Comparison of ENCODE assay signal across 28 mouse cellular contexts in the genomic region with DNA sequence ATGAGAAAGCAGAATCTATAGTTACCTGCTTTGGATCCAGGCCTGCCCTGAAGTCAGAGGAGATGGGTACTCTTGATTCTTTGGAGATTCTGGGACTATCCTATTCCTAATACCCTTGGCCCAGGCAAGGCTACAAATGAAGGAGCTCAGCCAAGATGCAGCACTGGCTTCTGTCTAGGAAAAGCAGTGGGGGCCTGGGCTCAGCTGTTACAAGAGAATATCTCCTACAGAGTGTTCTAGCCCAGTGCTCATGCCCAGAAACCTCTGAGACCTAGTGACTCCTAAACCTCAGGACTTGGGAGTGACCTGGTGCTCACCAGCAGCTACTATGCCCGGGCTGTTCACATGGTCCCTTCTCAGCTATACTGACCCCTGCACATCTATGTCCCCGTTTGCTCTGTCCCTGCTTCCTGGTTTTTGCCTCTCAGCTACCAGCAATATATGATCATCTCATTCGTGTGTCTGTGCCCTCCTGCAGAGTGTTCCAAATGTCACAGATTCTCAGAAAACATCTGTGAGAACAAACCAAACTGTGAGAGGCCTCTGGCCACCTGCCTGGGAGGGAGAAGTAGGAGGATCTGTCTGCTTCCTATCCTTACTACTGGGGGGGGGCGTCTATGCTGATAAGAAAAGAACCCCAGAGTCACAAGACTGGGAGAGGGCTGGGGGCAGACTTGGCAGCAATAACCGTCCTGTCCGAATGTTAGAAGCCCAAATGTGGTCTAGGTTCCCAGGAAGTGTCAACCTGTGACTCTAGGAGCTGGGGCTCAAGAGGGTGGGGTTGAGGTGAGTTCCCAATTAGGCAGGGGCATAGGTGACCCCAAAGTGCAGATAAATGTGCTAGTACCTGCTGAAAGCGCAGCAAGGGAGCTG. TPM values are rescaled to one million over a fixed set of nuclear protein-coding genes. Genes with fewer than 3 reads are reported as not detected.
DNase-seq lines count a peak whose midpoint lies in the region; ATAC-seq lines count a peak whose summit lies in the region.
"Had no signal": no experiment of that assay in that cellular context is flagged by ENCODE, and none has a peak within 500 bp of the region (broad histone marks: within the 10 kb centered on the region; RNA-seq: fewer than 3 reads in every experiment).

No protein-coding gene starts in this region.

- H3K9ac ChIP-seq in hindbrain, embryonic 14.5 days, result no peak overlapping the region
- H3K9ac ChIP-seq in hindbrain, embryonic 16.5 days (ENCODE audit: low read depth, low read length), result no peak overlapping the region
- H3K9ac ChIP-seq: forebrain, embryonic 15.5 days; heart, embryonic 12.5 days; limb, embryonic 12.5 days; liver, embryonic 15.5 days; lung, embryonic 14.5 days; midbrain, embryonic 15.5 days had no signal

- H3K4me3 ChIP-seq in hindbrain, embryonic 14.5 days (replicated peaks; ENCODE audit: low read length), result no peak overlapping the region
- no peak overlapping the region for H3K4me3 ChIP-seq in hindbrain, embryonic 10.5 days
- no peak overlapping the region for H3K4me3 ChIP-seq in hindbrain, embryonic 16.5 days (ENCODE audit: low read length)
- H3K4me3 ChIP-seq in embryonic facial prominence, embryonic 10.5 days, result no peak overlapping the region
- H3K4me3 ChIP-seq: forebrain, embryonic 15.5 days; heart, embryonic 12.5 days; limb, embryonic 12.5 days; liver, embryonic 15.5 days; midbrain, embryonic 15.5 days had no signal

- H3K4me2 ChIP-seq in hindbrain, embryonic 14.5 days (replicated peaks), result no peak overlapping the region
- no peak overlapping the region for H3K4me2 ChIP-seq in hindbrain, embryonic 16.5 days (ENCODE audit: low read length)
- H3K4me2 ChIP-seq: forebrain, embryonic 15.5 days; heart, embryonic 12.5 days; limb, embryonic 12.5 days; liver, embryonic 15.5 days; lung, embryonic 14.5 days; midbrain, embryonic 15.5 days had no signal

- peak overlapping the region; percentile 12; the same call in 1 of the 2 replicates for H3K27ac ChIP-seq in hindbrain, embryonic 14.5 days
- H3K27ac ChIP-seq in hindbrain, embryonic 10.5 days, result no peak overlapping the region
- peak overlapping the region; percentile 26; the same call in 1 of the 2 replicates for H3K27ac ChIP-seq in hindbrain, embryonic 16.5 days (ENCODE audit: low read depth, low read length)
- no peak overlapping the region for H3K27ac ChIP-seq in embryonic facial prominence, embryonic 10.5 days (replicated peaks)
- H3K27ac ChIP-seq: forebrain, embryonic 15.5 days; kidney, postnatal 0 days; limb, embryonic 12.5 days; liver, embryonic 15.5 days; midbrain, embryonic 15.5 days; stomach, postnatal 0 days had no signal

- no peaks in the 10 kb centered on the region for H3K27me3 ChIP-seq in hindbrain, embryonic 14.5 days (ENCODE audit: control insufficient read depth, insufficient read depth, low read length)
- H3K27me3 ChIP-seq in hindbrain, embryonic 10.5 days (ENCODE audit: insufficient read depth, poor library complexity, severe bottlenecking), result no peaks in the 10 kb centered on the region
- H3K27me3 ChIP-seq in hindbrain, embryonic 16.5 days (replicated peaks; ENCODE audit: control insufficient read depth, insufficient read depth, low read length), result no peaks in the 10 kb centered on the region
- H3K27me3 ChIP-seq in embryonic facial prominence, embryonic 10.5 days (replicated peaks; ENCODE audit: low read depth, poor library complexity, severe bottlenecking), result no peaks in the 10 kb centered on the region
- H3K27me3 ChIP-seq: CH12.LX; forebrain, embryonic 15.5 days; heart, embryonic 12.5 days; limb, embryonic 12.5 days; liver, embryonic 15.5 days; midbrain, embryonic 15.5 days had no signal

- 82% methylated on average over 7 of the region's 7 CpGs for WGBS in hindbrain, embryonic 14.5 days
- 72% methylated on average over 7 of the region's 7 CpGs for WGBS in hindbrain, embryonic 10.5 days
- WGBS in hindbrain, embryonic 16.5 days, result 71% methylated on average over 7 of the region's 7 CpGs
- 75% methylated on average over 7 of the region's 7 CpGs for WGBS in embryonic facial prominence, embryonic 10.5 days

- peaks cover 7% of the 10 kb centered on the region; the same call in 1 of the 2 replicates for H3K4me1 ChIP-seq in hindbrain, embryonic 14.5 days (replicated peaks; ENCODE audit: control insufficient read depth, insufficient read depth, low read length)
- no peaks in the 10 kb centered on the region; the same call in 1 of the 2 replicates for H3K4me1 ChIP-seq in hindbrain, embryonic 10.5 days (replicated peaks)
- peaks cover 6% of the 10 kb centered on the region; the same call in 1 of the 2 replicates for H3K4me1 ChIP-seq in hindbrain, embryonic 16.5 days (ENCODE audit: control insufficient read depth, insufficient read depth, low read depth, low read length)
- peaks cover 6% of the 10 kb centered on the region for H3K4me1 ChIP-seq in embryonic facial prominence, embryonic 10.5 days
- H3K4me1 ChIP-seq: heart, embryonic 12.5 days; limb, embryonic 12.5 days; liver, embryonic 15.5 days; midbrain, embryonic 15.5 days had no signal

- H3K36me3 ChIP-seq in hindbrain, embryonic 14.5 days (replicated peaks; ENCODE audit: control insufficient read depth, insufficient read depth), result no peaks in the 10 kb centered on the region
- H3K36me3 ChIP-seq in hindbrain, embryonic 10.5 days, result no peaks in the 10 kb centered on the region
- H3K36me3 ChIP-seq in hindbrain, embryonic 16.5 days (ENCODE audit: control insufficient read depth, insufficient read depth, low read length), result no peaks in the 10 kb centered on the region
- H3K36me3 ChIP-seq in embryonic facial prominence, embryonic 10.5 days (replicated peaks), result no peaks in the 10 kb centered on the region
- H3K36me3 ChIP-seq: forebrain, embryonic 15.5 days; heart, embryonic 12.5 days; limb, embryonic 12.5 days; liver, embryonic 15.5 days; midbrain, embryonic 15.5 days had no signal

- 0 out of 2 replicates have a peak, but pooled peaks have one; percentile 18 for ATAC-seq in hindbrain, embryonic 14.5 days (ENCODE audit: low FRiP score)
- peak; percentile 46; the same call in 1 of the 2 replicates for ATAC-seq in hindbrain, embryonic 16.5 days
- ATAC-seq: activated CD4-positive, CD25-positive, alpha-beta regulatory T cell, adult 4 months; intestine, embryonic 16.5 days; midbrain, embryonic 15.5 days had no signal

- no peaks in the 10 kb centered on the region for H3K9me3 ChIP-seq in hindbrain, embryonic 14.5 days (ENCODE audit: control insufficient read depth, low read length)
- peaks cover 12% of the 10 kb centered on the region for H3K9me3 ChIP-seq in hindbrain, embryonic 10.5 days
- H3K9me3 ChIP-seq in hindbrain, embryonic 16.5 days (ENCODE audit: control insufficient read depth, low read length), result no peaks in the 10 kb centered on the region
- peaks cover 7% of the 10 kb centered on the region; the same call in 1 of the 2 replicates for H3K9me3 ChIP-seq in embryonic facial prominence, embryonic 10.5 days
- H3K9me3 ChIP-seq: forebrain, embryonic 15.5 days; liver, embryonic 15.5 days; midbrain, embryonic 15.5 days had no signal

- no peak for DNase-seq in hindbrain, embryonic 14.5 days (ENCODE audit: low spot score)
- DNase-seq in hindbrain, embryonic 10.5 days (ENCODE audit: low spot score), result no peak
- DNase-seq in cerebellum, adult 18-20 months, result peak; percentile 32 to 48
- DNase-seq in cerebellum, adult 9-10 months, result peak; percentile 53
- DNase-seq in kidney, postnatal 4 days, result no peak
- DNase-seq in embryonic facial prominence, embryonic 10.5 days (ENCODE audit: low spot score), result no peak
- DNase-seq: adrenal gland, adult 2 months; adrenal gland, postnatal 36 days; gastrocnemius, postnatal 25 days; heart, adult 18-20 months; kidney, adult 8-10 months; layer of hippocampus, adult 9-11 months; lung, postnatal 14 days; right cerebral cortex, postnatal 25 days; thymus, adult 18-20 months; thymus, postnatal 25 days had no signal

RNA-seq across cellular contexts. Expression of a gene that starts 39.2 kb away (rescaled TPM):
- 125 and 133 TPM in 2 replicates for polyA plus RNA-seq in hindbrain, embryonic 14.5 days (2014; fragmentation: Nextera tagmentation; extraction: Ambion mirVana)
- polyA plus RNA-seq in hindbrain, embryonic 10.5 days (2016; fragmentation: Nextera tagmentation; extraction: Ambion mirVana), result 35.9 and 39.9 TPM in 2 replicates
- 150 and 167 TPM in 2 replicates for polyA plus RNA-seq in hindbrain, embryonic 16.5 days (2015; fragmentation: Nextera tagmentation; extraction: Ambion mirVana)
- 34.2 and 37.4 TPM in 2 replicates for polyA plus RNA-seq in embryonic facial prominence, embryonic 10.5 days (2016; fragmentation: Nextera tagmentation; extraction: Ambion mirVana)

Comparison
In these comparisons a context has a peak if more than half of its experiments do, and no peak if none do; other contexts are left out.
1. H3K27ac ChIP-seq: peak in hindbrain, embryonic 14.5 days (single experiment) and hindbrain, embryonic 16.5 days (single experiment); none in hindbrain, embryonic 10.5 days (single experiment) and embryonic facial prominence, embryonic 10.5 days (single experiment).
2. DNase-seq: peak in cerebellum, adult 18-20 months (2 of 2) and cerebellum, adult 9-10 months (single experiment); none in hindbrain, embryonic 14.5 days (single experiment), hindbrain, embryonic 10.5 days (single experiment), kidney, postnatal 4 days (0 of 2) and embryonic facial prominence, embryonic 10.5 days (single experiment).